Mouse (Mus musculus) limb, embryonic 11.5 days (tissue): ENCODE data around the gene Sp1. TPM values are rescaled to one million over a fixed set of nuclear protein-coding genes. Genes with fewer than 3 reads are reported as not detected.
A peak's percentile ranks its signal among the peaks of the same experiment; 100 is the strongest.

Experiments used
- ATAC-seq: fragments of 200-750 bp; cut with Nextera tagmentation; 2 replicates; pipeline ENCODE4 v1.8.0; 2017; ENCODE audit warnings: low read depth; ENCODE audit not compliant: insufficient number of reproducible peaks, low FRiP score, low TSS enrichment
- DNase-seq: peaks from one replicate; pipeline ENCODE4 v3.0.0-alpha.2; 2015; ENCODE audit warnings: low spot score
- H3K27ac ChIP-seq: fragments of 300-500 bp; sonication (generic); replicated peaks from 2 replicates; pipeline ENCODE4 v1.5.1; 2014; ENCODE audit warnings: low read depth, mild to moderate bottlenecking, low read length
- H3K27me3 ChIP-seq: fragments of 300-500 bp; sonication (generic); 2 replicates; pipeline ENCODE4 v1.6.1; 2014; ENCODE audit warnings: mild to moderate bottlenecking, low read length, mixed read lengths; ENCODE audit not compliant: control insufficient read depth, insufficient read depth
- H3K36me3 ChIP-seq: fragments of 300-500 bp; sonication (generic); 2 replicates; pipeline ENCODE4 v1.6.1; 2014; ENCODE audit warnings: mild to moderate bottlenecking, low read length, moderate library complexity, mixed read lengths; ENCODE audit not compliant: control insufficient read depth, insufficient read depth
- H3K4me1 ChIP-seq: fragments of 300-500 bp; sonication (generic); 2 replicates; pipeline ENCODE4 v1.6.1; 2014; ENCODE audit warnings: low read length, mixed read lengths; ENCODE audit not compliant: control insufficient read depth, insufficient read depth
- H3K4me2 ChIP-seq: fragments of 300-500 bp; sonication (generic); 2 replicates; pipeline ENCODE4 v1.6.1; 2014; ENCODE audit warnings: low read depth, mild to moderate bottlenecking, moderate library complexity; ENCODE audit not compliant: severe bottlenecking
- H3K4me3 ChIP-seq: fragments of 300-500 bp; sonication (generic); 2 replicates; pipeline ENCODE4 v1.5.1; 2014; ENCODE audit warnings: low read depth, low read length
- H3K9ac ChIP-seq: fragments of 300-500 bp; sonication (generic); 2 replicates; pipeline ENCODE4 v1.6.1; 2014; ENCODE audit warnings: mild to moderate bottlenecking, low read length
- H3K9me3 ChIP-seq: fragments of 300-500 bp; sonication (generic); 2 replicates; pipeline ENCODE4 v1.6.1; 2016; ENCODE audit warnings: low read length; ENCODE audit not compliant: control insufficient read depth
- WGBS: fragments of 180-500 bp; shearing (Covaris S2); extraction: QIAGEN DNeasy Blood & Tissue Kit; methylation state at CpG from one replicate; pipeline ENCODE4 v1.1.7; 2014; 5-methylcytosine and 5-hydroxymethylcytosine counted together
- polyA plus RNA-seq: library from polyadenylated mRNA; unstranded; fragments of >200 nt; fragmentation: Nextera tagmentation; extraction: Ambion mirVana; gene quantifications from 2 replicates; pipeline ENCODE4 v1.2.1, GENCODE M21; 2014

Gene Sp1
- 11.8 and 13.3 TPM in 2 replicates for polyA plus RNA-seq

DNA sequence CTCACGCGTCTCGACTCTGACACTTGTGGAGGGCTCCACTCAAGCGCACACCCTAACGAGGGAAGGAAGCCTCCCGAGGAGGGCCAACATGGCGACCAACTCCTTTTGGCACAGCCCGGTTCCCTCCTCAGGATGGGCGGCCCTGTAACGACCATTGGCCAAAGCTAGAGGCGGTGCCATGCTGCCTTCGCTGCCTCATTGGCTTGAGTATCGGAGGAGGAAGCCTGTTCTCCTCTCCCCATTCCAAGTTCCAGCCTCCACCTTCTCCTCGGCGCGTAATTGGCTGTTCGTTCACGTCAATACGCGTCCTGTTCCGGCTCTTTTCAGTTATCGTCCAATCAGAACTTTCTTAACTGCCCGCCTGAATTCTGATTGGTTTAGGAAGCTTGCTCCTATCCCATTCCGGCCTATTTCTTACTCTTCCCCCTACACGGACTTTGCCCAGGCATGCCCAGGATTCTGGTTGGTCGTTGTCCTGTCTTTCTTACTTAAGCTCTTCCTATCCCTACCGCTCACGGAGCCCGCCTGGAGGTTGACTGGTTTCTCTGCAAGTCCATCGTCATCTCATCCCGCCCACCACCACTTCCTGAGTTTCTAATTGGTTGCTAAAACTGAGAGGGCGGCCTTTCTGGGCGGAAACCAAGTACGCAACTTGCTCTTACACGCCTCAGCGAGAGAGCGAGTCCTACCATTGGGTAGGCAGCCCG, at the start of gene Sp1:
Sp1 (plus strand) TSS at position 655 of the 707 bp plus-strand sequence.
- H3K36me3 ChIP-seq = peaks cover 26% of the 10 kb centered on the region
- H3K27me3 ChIP-seq = no peaks in the 10 kb centered on the region
- peaks cover 14% of the 10 kb centered on the region; the same call in 1 of the 2 replicates for H3K4me1 ChIP-seq
- DNase-seq (peak; percentile 98), ATAC-seq (peak; percentile 99)
- H3K4me3 ChIP-seq = peak within 1 kb of the TSS; percentile 79
- H3K27ac ChIP-seq = peak within 1 kb of the TSS; percentile 99
- H3K9ac ChIP-seq = peak within 1 kb of the TSS; percentile 94
- H3K9me3 ChIP-seq = no peaks in the 10 kb centered on the region
- H3K4me2 ChIP-seq = peak within 1 kb of the TSS; percentile 46
- WGBS = under 1% methylated on average over 38 of the region's 38 CpGs

DNA sequence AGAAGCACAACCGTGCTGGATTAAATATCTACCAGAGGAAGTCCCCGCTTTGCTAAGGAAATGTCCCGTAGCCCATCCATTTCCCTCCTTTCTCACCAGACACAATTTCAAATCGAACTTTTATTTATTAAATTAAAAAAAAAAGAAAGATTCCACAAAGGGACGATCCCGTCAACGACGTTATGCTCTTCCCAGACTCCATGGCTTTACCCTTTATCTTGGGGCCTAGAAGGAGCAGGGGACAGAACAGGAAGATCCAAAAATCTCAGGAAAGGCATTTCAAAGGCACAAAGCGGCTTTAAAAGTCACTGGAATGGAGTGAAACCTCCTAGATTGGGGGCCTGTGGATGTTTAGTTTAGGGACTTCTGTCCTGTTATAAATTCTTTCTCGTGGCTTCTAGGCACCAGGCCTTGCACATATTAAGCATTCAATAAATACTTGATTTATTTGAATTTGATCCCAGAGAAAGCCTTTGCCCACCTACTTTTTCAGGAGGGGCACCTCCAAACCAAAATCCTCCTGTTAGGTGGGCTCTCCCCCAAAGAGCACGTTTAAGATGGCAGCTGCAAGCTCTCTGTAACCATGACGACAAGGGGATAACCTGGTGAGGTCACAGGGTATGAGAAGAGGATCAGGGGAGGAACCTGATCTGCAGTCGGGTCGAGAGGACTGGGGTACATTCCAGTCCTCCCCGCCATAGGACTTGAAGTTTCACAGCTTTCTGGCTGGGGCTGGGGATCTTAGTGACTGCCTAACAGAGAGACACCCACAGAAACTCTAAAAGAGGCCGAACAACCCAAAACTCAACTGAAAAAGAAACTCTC, 49.2 kb upstream of the Sp1 start:
- ATAC-seq (no peak), DNase-seq (no peak)
- no peaks in the 10 kb centered on the region for H3K9me3 ChIP-seq
- no peak overlapping the region for H3K4me3 ChIP-seq
- H3K27ac ChIP-seq = peak overlapping the region; percentile 94
- H3K4me2 ChIP-seq = peak overlapping the region; percentile 71
- H3K36me3 ChIP-seq = no peaks in the 10 kb centered on the region
- 23% methylated on average over 16 of the region's 16 CpGs for WGBS
- H3K9ac ChIP-seq = peak overlapping the region; percentile 80
- H3K4me1 ChIP-seq = peaks cover 31% of the 10 kb centered on the region
- no peaks in the 10 kb centered on the region; the same call in 1 of the 2 replicates for H3K27me3 ChIP-seq

GRCm38 (mm10) chr15:102358126-102358525, 47.8 kb upstream of the Sp1 start:
- 2% methylated on average over 25 of the region's 25 CpGs for WGBS

GRCm38 (mm10) chr15:102358834-102359233, 47.1 kb upstream of the Sp1 start:
- Histone ChIP-seq H3K9ac (0 out of 2 replicates have a peak overlapping the region, but pooled peaks have one; percentile 18), H3K4me1 (peaks cover 39% of the 10 kb centered on the region), H3K36me3 (no peaks in the 10 kb centered on the region), H3K27me3 (no peaks in the 10 kb centered on the region; the same call in 1 of the 2 replicates), H3K27ac (no peak overlapping the region), H3K4me3 (no peak overlapping the region), H3K4me2 (no peak overlapping the region), H3K9me3 (no peaks in the 10 kb centered on the region)
- DNase-seq = no peak
- WGBS = 35% methylated on average over 5 of the region's 5 CpGs
- ATAC-seq = no peak

More at GRCm38 (mm10) chr15:102358126-102358525, 47.8 kb upstream of the Sp1 start:
- DNase-seq (peak; percentile 67), ATAC-seq (no peak)
- H3K27me3 ChIP-seq = no peaks in the 10 kb centered on the region; the same call in 1 of the 2 replicates
- peaks cover 39% of the 10 kb centered on the region for H3K4me1 ChIP-seq
- 0 out of 2 replicates have a peak overlapping the region, but pooled peaks have one; percentile 0 for H3K4me3 ChIP-seq
- H3K4me2 ChIP-seq = peak overlapping the region; percentile 30; the same call in 1 of the 2 replicates
- H3K9me3 ChIP-seq = no peaks in the 10 kb centered on the region
- H3K9ac ChIP-seq = no peak overlapping the region
- H3K27ac ChIP-seq = no peak overlapping the region
- no peaks in the 10 kb centered on the region for H3K36me3 ChIP-seq

GRCm38 (mm10) chr15:102362648-102363047, 43.3 kb upstream of the Sp1 start:
- no peaks in the 10 kb centered on the region for H3K9me3 ChIP-seq
- WGBS = 10% methylated on average over 14 of the region's 14 CpGs
- no peaks in the 10 kb centered on the region; the same call in 1 of the 2 replicates for H3K27me3 ChIP-seq
- DNase-seq = peak; percentile 51
- no peaks in the 10 kb centered on the region for H3K36me3 ChIP-seq
- H3K4me2 ChIP-seq = peak overlapping the region; percentile 43
- peak overlapping the region; percentile 58 for H3K9ac ChIP-seq
- peaks cover 31% of the 10 kb centered on the region for H3K4me1 ChIP-seq
- H3K4me3 ChIP-seq = no peak overlapping the region
- 0 out of 2 replicates have a peak, but pooled peaks have one; percentile 9 for ATAC-seq
- peak overlapping the region; percentile 18; the same call in 1 of the 2 replicates for H3K27ac ChIP-seq

- WGBS = 93% methylated on average over 1 of the region's 1 CpGs
- no peak overlapping the region for H3K4me2 ChIP-seq
- no peak overlapping the region for H3K27ac ChIP-seq
- DNase-seq (no peak), ATAC-seq (no peak)
- H3K36me3 ChIP-seq = no peaks in the 10 kb centered on the region
- H3K4me3 ChIP-seq = no peak overlapping the region
- peaks cover 15% of the 10 kb centered on the region; the same call in 1 of the 2 replicates for H3K4me1 ChIP-seq
- H3K9me3 ChIP-seq = no peaks in the 10 kb centered on the region
- H3K27me3 ChIP-seq = no peaks in the 10 kb centered on the region
- no peak overlapping the region for H3K9ac ChIP-seq
Observed at GRCm38 (mm10) chr15:102364678-102365077, 41.3 kb upstream of the Sp1 start.

GRCm38 (mm10) chr15:102366238-102366637, 39.7 kb upstream of the Sp1 start:
- H3K27ac ChIP-seq = no peak overlapping the region
- DNase-seq (no peak), ATAC-seq (no peak)
- peak overlapping the region; percentile 21; the same call in 1 of the 2 replicates for H3K4me3 ChIP-seq
- peaks cover 29% of the 10 kb centered on the region for H3K4me1 ChIP-seq
- no peaks in the 10 kb centered on the region for H3K9me3 ChIP-seq
- H3K36me3 ChIP-seq = no peaks in the 10 kb centered on the region
- no peak overlapping the region for H3K9ac ChIP-seq
- H3K4me2 ChIP-seq = peak overlapping the region; percentile 36
- WGBS = 5% methylated on average over 7 of the region's 7 CpGs
- H3K27me3 ChIP-seq = no peaks in the 10 kb centered on the region

DNA sequence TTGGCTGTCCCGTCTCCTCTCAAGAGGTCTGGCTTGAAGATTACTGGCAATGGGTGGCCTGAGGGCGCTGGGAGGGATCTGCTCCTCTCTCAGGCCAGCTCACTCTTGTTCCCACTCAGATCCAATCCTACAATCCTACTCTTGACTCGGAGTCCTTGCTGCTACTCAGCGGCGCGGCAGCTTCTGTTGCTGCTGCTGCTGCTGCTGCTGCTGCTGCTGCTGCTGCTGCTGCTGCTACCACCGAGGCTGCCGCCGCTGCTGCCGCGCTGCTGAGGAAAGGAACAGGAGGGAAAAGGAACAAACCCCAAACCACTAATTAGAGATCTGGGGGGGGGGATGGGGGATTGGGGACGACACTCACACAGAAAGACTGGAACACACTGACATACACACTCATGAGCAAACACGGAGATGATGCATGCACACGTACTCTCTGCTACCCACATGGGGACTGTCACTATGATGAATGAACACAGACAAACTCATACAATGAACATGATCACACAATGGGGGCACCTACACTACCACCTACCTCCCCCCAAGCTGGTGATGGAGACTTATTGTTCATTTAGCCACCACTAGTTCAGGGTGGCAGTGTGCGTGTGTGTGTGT, 39.1 kb upstream of the Sp1 start, which contains the start of gene Sp7:
Sp7 (minus strand) TSS at position 450 of the 612 bp plus-strand sequence.
- no peaks in the 10 kb centered on the region for H3K9me3 ChIP-seq
- H3K9ac ChIP-seq = 0 out of 2 replicates have a peak within 1 kb of the TSS, but pooled peaks have one; percentile 12
- peak; percentile 65 for DNase-seq
- H3K27ac ChIP-seq = no peak within 1 kb of the TSS
- WGBS = 9% methylated on average over 15 of the region's 15 CpGs
- no peaks in the 10 kb centered on the region for H3K36me3 ChIP-seq
- H3K27me3 ChIP-seq = no peaks in the 10 kb centered on the region
- peak within 1 kb of the TSS; percentile 36 for H3K4me2 ChIP-seq
- ATAC-seq = no peak
- peaks cover 29% of the 10 kb centered on the region for H3K4me1 ChIP-seq
- H3K4me3 ChIP-seq = peak within 1 kb of the TSS; percentile 21; the same call in 1 of the 2 replicates
